In the genomic region with DNA sequence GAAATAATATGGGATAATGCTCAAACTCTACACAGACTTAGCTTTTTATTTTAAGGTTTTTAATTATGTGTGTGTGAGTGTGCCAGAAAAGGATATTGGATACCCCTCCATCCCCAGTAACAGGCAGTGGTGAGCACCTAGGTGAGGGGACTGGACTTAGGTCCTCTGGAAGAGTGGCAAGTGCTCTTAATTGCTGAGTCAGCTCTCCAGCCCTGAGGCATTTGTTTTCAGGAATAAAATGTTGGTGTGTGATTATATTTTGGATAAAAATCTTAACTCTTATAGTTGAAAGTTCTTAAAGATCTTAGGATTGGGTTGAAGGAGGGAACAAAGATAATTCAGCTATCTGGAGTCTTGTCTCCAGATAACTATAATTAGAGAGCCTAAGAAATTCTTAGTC, we compare ENCODE assay signal across 10 mouse cellular contexts.
"Had no signal": no experiment of that assay in that cellular context is flagged by ENCODE, and none has a peak within 500 bp of the region (broad histone marks: within the 10 kb centered on the region; RNA-seq: fewer than 3 reads in every experiment).

No protein-coding gene starts in this region.

- H3K27ac ChIP-seq: neural tube, embryonic 13.5 days; neural tube, embryonic 15.5 days; stomach, embryonic 15.5 days; stomach, postnatal 0 days had no signal

- H3K9ac ChIP-seq: neural tube, embryonic 13.5 days; neural tube, embryonic 15.5 days; stomach, embryonic 15.5 days had no signal

- H3K4me3 ChIP-seq: neural tube, embryonic 13.5 days; neural tube, embryonic 15.5 days; stomach, embryonic 15.5 days had no signal

- H3K4me2 ChIP-seq: neural tube, embryonic 13.5 days; neural tube, embryonic 15.5 days; stomach, embryonic 15.5 days had no signal

- DNase-seq: right cerebral cortex, adult 18-20 months; right cerebral cortex, postnatal 14 days; right cerebral cortex, postnatal 25 days; right cerebral cortex, postnatal 4 days; spleen, adult 18-20 months; thymus, adult 18-20 months had no signal

- H3K4me1 ChIP-seq: neural tube, embryonic 13.5 days; neural tube, embryonic 15.5 days; stomach, embryonic 15.5 days had no signal

- H3K9me3 ChIP-seq: neural tube, embryonic 13.5 days; neural tube, embryonic 15.5 days; stomach, embryonic 15.5 days had no signal

- H3K27me3 ChIP-seq: neural tube, embryonic 13.5 days; neural tube, embryonic 15.5 days; stomach, embryonic 15.5 days had no signal
